Comparison of ENCODE assay signal across 8 mouse cellular contexts in genomic region chr2:84455236-84455799, GRCm38 (mm10). TPM values are rescaled to one million over a fixed set of nuclear protein-coding genes. Genes with fewer than 3 reads are reported as not detected.
A peak's percentile ranks its signal among the peaks of the same experiment; 100 is the strongest.
DNase-seq lines count a peak whose midpoint lies in the region; ATAC-seq and TF ChIP-seq lines count a peak whose summit lies in the region.

No protein-coding gene starts in this region.

- no peaks in the 10 kb centered on the region for H3K9me3 ChIP-seq in embryonic facial prominence, embryonic 14.5 days (ENCODE audit: control insufficient read depth, low read length)
- H3K9me3 ChIP-seq in lung, postnatal 0 days (ENCODE audit: low read length): no peaks in the 10 kb centered on the region

- TF ChIP-seq EP300 in lung, postnatal 0 days (IDR thresholded peaks at IDR 0.05): no peak

- H3K4me1 ChIP-seq in embryonic facial prominence, embryonic 14.5 days (ENCODE audit: control insufficient read depth, insufficient read depth, low read length): no peaks in the 10 kb centered on the region
- H3K4me1 ChIP-seq in lung, postnatal 0 days (ENCODE audit: insufficient read depth, low read depth, low read length): no peaks in the 10 kb centered on the region

- H3K4me3 ChIP-seq in embryonic facial prominence, embryonic 14.5 days (ENCODE audit: low read depth, low read length): no peak overlapping the region
- no peak overlapping the region for H3K4me3 ChIP-seq in layer of hippocampus, adult 2 months
- no peak overlapping the region for H3K4me3 ChIP-seq in lung, postnatal 0 days (ENCODE audit: low read depth, low read length)

- H3K4me2 ChIP-seq in embryonic facial prominence, embryonic 14.5 days (ENCODE audit: low read depth, low read length): peak overlapping the region; percentile 25; the same call in 1 of the 2 replicates
- H3K4me2 ChIP-seq in lung, postnatal 0 days (replicated peaks; ENCODE audit: low read depth, low read length): no peak overlapping the region

- H3K9ac ChIP-seq in embryonic facial prominence, embryonic 14.5 days (ENCODE audit: low read depth, low read length): no peak overlapping the region
- H3K9ac ChIP-seq in lung, postnatal 0 days (replicated peaks; ENCODE audit: low read depth): no peak overlapping the region

- TF ChIP-seq CTCF in layer of hippocampus, adult 2 months (conservative IDR thresholded peaks at IDR 0.05): peak; percentile 81
- peak; percentile 91 for TF ChIP-seq CTCF in lung, postnatal 0 days (IDR thresholded peaks at IDR 0.05)

- 0 out of 2 replicates have a peak, but pooled peaks have one; percentile 50 for ATAC-seq in embryonic facial prominence, embryonic 14.5 days (ENCODE audit: low read depth)
- peak; percentile 72 for ATAC-seq in lung, postnatal 0 days

- H3K27ac ChIP-seq in embryonic facial prominence, embryonic 14.5 days (replicated peaks; ENCODE audit: low read depth, low read length): no peak overlapping the region
- H3K27ac ChIP-seq in layer of hippocampus, adult 2 months: no peak overlapping the region
- no peak overlapping the region for H3K27ac ChIP-seq in lung, postnatal 0 days (ENCODE audit: low read length)

- H3K27me3 ChIP-seq in embryonic facial prominence, embryonic 14.5 days (replicated peaks; ENCODE audit: control insufficient read depth, insufficient read depth, low read length): no peaks in the 10 kb centered on the region
- no peaks in the 10 kb centered on the region for H3K27me3 ChIP-seq in lung, postnatal 0 days (replicated peaks; ENCODE audit: insufficient read depth, low read length)

- 5% methylated on average over 5 of the region's 5 CpGs for WGBS in embryonic facial prominence, embryonic 14.5 days
- 7% methylated on average over 5 of the region's 5 CpGs for WGBS in lung, postnatal 0 days

- H3K36me3 ChIP-seq in embryonic facial prominence, embryonic 14.5 days (ENCODE audit: control insufficient read depth, insufficient read depth, low read length): no peaks in the 10 kb centered on the region
- no peaks in the 10 kb centered on the region for H3K36me3 ChIP-seq in lung, postnatal 0 days (ENCODE audit: insufficient read depth, low read length)

- peak; percentile 61 for DNase-seq in adrenal gland, adult 2 months
- DNase-seq in adrenal gland, postnatal 4 days (ENCODE audit: low spot score in 2 of 2): no peak
- DNase-seq in adipocyte (ENCODE audit: low spot score): peak; percentile 94
- peak; percentile 84 for DNase-seq in embryonic facial prominence, embryonic 14.5 days (ENCODE audit: low spot score)
- DNase-seq in heart, postnatal 4 days: peak; percentile 66
- peak; percentile 80 to 82 for DNase-seq in layer of hippocampus, adult 2 months (ENCODE audit: low spot score in 2 of 2)
- peak; percentile 92 for DNase-seq in lung, postnatal 0 days (ENCODE audit: low spot score)
- DNase-seq in retina, postnatal 7 days (ENCODE audit: low read depth, low spot score): peak; percentile 72

RNA-seq across cellular contexts. Expression of gene Tfpi, which starts 21.3 kb away (rescaled TPM):
- 10 to 100 TPM; 41.9 to 52.2 TPM for total RNA-seq in adrenal gland, adult 2 months (2021)
- polyA plus RNA-seq in adrenal gland, adult 2 months (2012; rRNA removed): 1.8 and 2.6 TPM in 2 replicates
- 10 to 100 TPM; 70.5 to 76.6 TPM for total RNA-seq in adrenal gland, postnatal 4 days (2021)
- polyA plus RNA-seq in embryonic facial prominence, embryonic 14.5 days (2014; fragmentation: Nextera tagmentation; extraction: Ambion mirVana): 44.3 and 44.5 TPM in 2 replicates
- total RNA-seq in heart, postnatal 4 days (2021): 10 to 100 TPM; 62.0 to 64.4 TPM
- 1 to 10 TPM; 3.6 TPM for total RNA-seq in layer of hippocampus, adult 2 months (2021)
- 35.7 and 41.4 TPM in 2 replicates for polyA plus RNA-seq in lung, postnatal 0 days (2015; fragmentation: Nextera tagmentation; extraction: Ambion mirVana)

RNA-seq across cellular contexts. Expression of gene Calcrl, which starts 30.1 kb away (rescaled TPM):
- total RNA-seq in adrenal gland, adult 2 months (2021): 10 to 100 TPM; 15.2 to 23.8 TPM
- 2.8 and 6.7 TPM in 2 replicates for polyA plus RNA-seq in adrenal gland, adult 2 months (2012; rRNA removed)
- 10 to 100 TPM; 30.1 to 30.2 TPM for total RNA-seq in adrenal gland, postnatal 4 days (2021)
- polyA plus RNA-seq in embryonic facial prominence, embryonic 14.5 days (2014; fragmentation: Nextera tagmentation; extraction: Ambion mirVana): 23.3 and 25.2 TPM in 2 replicates
- total RNA-seq in heart, postnatal 4 days (2021): 10 to 100 TPM; 37.2 to 41.6 TPM
- 1 to 10 TPM; 8.0 to 8.5 TPM for total RNA-seq in layer of hippocampus, adult 2 months (2021)
- polyA plus RNA-seq in lung, postnatal 0 days (2015; fragmentation: Nextera tagmentation; extraction: Ambion mirVana): 347 and 455 TPM in 2 replicates

Comparison
In these comparisons a context has a peak if more than half of its experiments do, and no peak if none do; other contexts are left out.
1. DNase-seq: peak in adrenal gland, adult 2 months (single experiment), adipocyte (single experiment), embryonic facial prominence, embryonic 14.5 days (single experiment), heart, postnatal 4 days (single experiment), layer of hippocampus, adult 2 months (2 of 2), lung, postnatal 0 days (single experiment) and retina, postnatal 7 days (single experiment); none in adrenal gland, postnatal 4 days (0 of 2).
2. RNA of gene Tfpi, which starts 21.3 kb away (total RNA-seq): 70.5 to 76.6 TPM in adrenal gland, postnatal 4 days, 62.0 to 64.4 TPM in heart, postnatal 4 days and 41.9 to 52.2 TPM in adrenal gland, adult 2 months; 3.6 TPM in layer of hippocampus, adult 2 months; every median in the first group is over 4 times any median in the second.